Mouse (Mus musculus) urinary bladder, postnatal 25 days (tissue): ENCODE results near the gene Cdh13.

Experiments
- DNase-seq: peaks from one replicate; pipeline ENCODE4 v3.0.0; 2022; ENCODE audit warnings: low spot score

Gene Cdh13

GRCm38 (mm10) chr8:118448011-118448410 lies 164.5 kb downstream of the Cdh13 start:
- no peak for DNase-seq

GRCm38 (mm10) chr8:118452445-118453103 lies 169.0 kb downstream of the Cdh13 start:
- no peak for DNase-seq

GRCm38 (mm10) chr8:118455245-118455644 lies 171.7 kb downstream of the Cdh13 start:
- no peak for DNase-seq

- no peak for DNase-seq
Observed at GRCm38 (mm10) chr8:118465330-118465948, 181.9 kb downstream of the Cdh13 start.

GRCm38 (mm10) chr8:118477587-118477986 lies 194.1 kb downstream of the Cdh13 start:
- DNase-seq: no peak

- DNase-seq: no peak
Observed at GRCm38 (mm10) chr8:118488735-118489134, 205.2 kb downstream of the Cdh13 start.

- no peak for DNase-seq
Observed at GRCm38 (mm10) chr8:118502509-118502908, 219.0 kb downstream of the Cdh13 start.

- DNase-seq: no peak
Observed at GRCm38 (mm10) chr8:118509426-118509825, 225.9 kb downstream of the Cdh13 start.

- DNase-seq: no peak
Observed at GRCm38 (mm10) chr8:118513259-118513658, 229.7 kb downstream of the Cdh13 start.

- DNase-seq: no peak
Observed at GRCm38 (mm10) chr8:118515616-118516015, 232.1 kb downstream of the Cdh13 start.

- no peak for DNase-seq
Observed at GRCm38 (mm10) chr8:118517071-118517470, 233.5 kb downstream of the Cdh13 start.

GRCm38 (mm10) chr8:118518030-118518741 lies 234.7 kb downstream of the Cdh13 start:
- no peak for DNase-seq

- DNase-seq: no peak
Observed at GRCm38 (mm10) chr8:118518742-118519102, 235.2 kb downstream of the Cdh13 start.

- no peak for DNase-seq
Observed at GRCm38 (mm10) chr8:118523922-118524321, 240.4 kb downstream of the Cdh13 start.

- no peak for DNase-seq
Observed at GRCm38 (mm10) chr8:118538816-118539558, 255.5 kb downstream of the Cdh13 start.

- DNase-seq: no peak
Observed at GRCm38 (mm10) chr8:118539559-118539819, 256.0 kb downstream of the Cdh13 start.

GRCm38 (mm10) chr8:118539941-118540340 lies 256.4 kb downstream of the Cdh13 start:
- DNase-seq: no peak

GRCm38 (mm10) chr8:118552397-118552796 lies 268.9 kb downstream of the Cdh13 start:
- no peak for DNase-seq

GRCm38 (mm10) chr8:118552842-118553241 lies 269.3 kb downstream of the Cdh13 start:
- DNase-seq: no peak

GRCm38 (mm10) chr8:118564024-118564423 lies 280.5 kb downstream of the Cdh13 start:
- no peak for DNase-seq

GRCm38 (mm10) chr8:118565186-118565585 lies 281.7 kb downstream of the Cdh13 start:
- DNase-seq: no peak

- no peak for DNase-seq
Observed at GRCm38 (mm10) chr8:118565887-118566747, 282.6 kb downstream of the Cdh13 start.
